Mouse (Mus musculus): ENCODE data around the gene Heatr6. TPM values are rescaled to one million over a fixed set of nuclear protein-coding genes. Genes with fewer than 3 reads are reported as not detected.

Heatr6 gene
- total RNA-seq, 1 experiment from 2014 or later, result 12.9 TPM

GRCm38 (mm10) chr11:83792316-83792914 lies 38.9 kb downstream of the Heatr6 start:
- ATAC-seq (replicated peaks; ENCODE audit: insufficient number of reproducible peaks, low FRiP score, low TSS enrichment, poor library complexity, severe bottlenecking), result no peak

GRCm38 (mm10) chr11:83793264-83793663 lies 39.8 kb downstream of the Heatr6 start:
- ATAC-seq (replicated peaks; ENCODE audit: insufficient number of reproducible peaks, low FRiP score, low TSS enrichment, poor library complexity, severe bottlenecking), result no peak

GRCm38 (mm10) chr11:83796112-83796511 lies 42.6 kb downstream of the Heatr6 start:
- no peak for ATAC-seq (replicated peaks; ENCODE audit: insufficient number of reproducible peaks, low FRiP score, low TSS enrichment, poor library complexity, severe bottlenecking)

- ATAC-seq (replicated peaks; ENCODE audit: insufficient number of reproducible peaks, low FRiP score, low TSS enrichment, poor library complexity, severe bottlenecking), result no peak
Observed at GRCm38 (mm10) chr11:83796980-83797608, 43.6 kb downstream of the Heatr6 start.

GRCm38 (mm10) chr11:83799871-83800430 lies 46.5 kb downstream of the Heatr6 start:
- no peak for ATAC-seq (replicated peaks; ENCODE audit: insufficient number of reproducible peaks, low FRiP score, low TSS enrichment, poor library complexity, severe bottlenecking)

GRCm38 (mm10) chr11:83802166-83802565 lies 48.7 kb downstream of the Heatr6 start:
- ATAC-seq (replicated peaks; ENCODE audit: insufficient number of reproducible peaks, low FRiP score, low TSS enrichment, poor library complexity, severe bottlenecking), result no peak

- ATAC-seq (replicated peaks; ENCODE audit: insufficient number of reproducible peaks, low FRiP score, low TSS enrichment, poor library complexity, severe bottlenecking), result no peak
Observed at GRCm38 (mm10) chr11:83802581-83802980, 49.1 kb downstream of the Heatr6 start.

GRCm38 (mm10) chr11:83810441-83810840 lies 56.9 kb downstream of the Heatr6 start:
- no peak for ATAC-seq (replicated peaks; ENCODE audit: insufficient number of reproducible peaks, low FRiP score, low TSS enrichment, poor library complexity, severe bottlenecking)

- ATAC-seq (replicated peaks; ENCODE audit: insufficient number of reproducible peaks, low FRiP score, low TSS enrichment, poor library complexity, severe bottlenecking), result no peak
Observed at GRCm38 (mm10) chr11:83815191-83815590, 61.7 kb downstream of the Heatr6 start.

- 0 out of 2 replicates have a peak, but pooled peaks have one; percentile 63 for ATAC-seq (replicated peaks; ENCODE audit: insufficient number of reproducible peaks, low FRiP score, low TSS enrichment, poor library complexity, severe bottlenecking)
Observed at GRCm38 (mm10) chr11:83815628-83816027, 62.1 kb downstream of the Heatr6 start.

GRCm38 (mm10) chr11:83817048-83817447 lies 63.6 kb downstream of the Heatr6 start:
- no peak for ATAC-seq (replicated peaks; ENCODE audit: insufficient number of reproducible peaks, low FRiP score, low TSS enrichment, poor library complexity, severe bottlenecking)

GRCm38 (mm10) chr11:83817994-83818393 lies 64.5 kb downstream of the Heatr6 start:
- ATAC-seq (replicated peaks; ENCODE audit: insufficient number of reproducible peaks, low FRiP score, low TSS enrichment, poor library complexity, severe bottlenecking), result no peak

GRCm38 (mm10) chr11:83818591-83819127 lies 65.2 kb downstream of the Heatr6 start:
- ATAC-seq (replicated peaks; ENCODE audit: insufficient number of reproducible peaks, low FRiP score, low TSS enrichment, poor library complexity, severe bottlenecking), result no peak

GRCm38 (mm10) chr11:83819806-83820483 lies 66.4 kb downstream of the Heatr6 start:
- no peak for ATAC-seq (replicated peaks; ENCODE audit: insufficient number of reproducible peaks, low FRiP score, low TSS enrichment, poor library complexity, severe bottlenecking)

GRCm38 (mm10) chr11:83826142-83826541 lies 72.6 kb downstream of the Heatr6 start:
- ATAC-seq (replicated peaks; ENCODE audit: insufficient number of reproducible peaks, low FRiP score, low TSS enrichment, poor library complexity, severe bottlenecking), result no peak

- ATAC-seq (replicated peaks; ENCODE audit: insufficient number of reproducible peaks, low FRiP score, low TSS enrichment, poor library complexity, severe bottlenecking), result no peak
Observed at GRCm38 (mm10) chr11:83828553-83829142, 75.2 kb downstream of the Heatr6 start.

GRCm38 (mm10) chr11:83832389-83832788 lies 78.9 kb downstream of the Heatr6 start:
- ATAC-seq (replicated peaks; ENCODE audit: insufficient number of reproducible peaks, low FRiP score, low TSS enrichment, poor library complexity, severe bottlenecking), result no peak
